Mouse (Mus musculus) limb, embryonic 10.5 days (tissue): ENCODE results near the gene Ramp1. TPM values are rescaled to one million over a fixed set of nuclear protein-coding genes. Genes with fewer than 3 reads are reported as not detected.

Experiments
- DNase-seq: peaks from one replicate; pipeline ENCODE4 v3.0.0-alpha.2; 2017; ENCODE audit warnings: low spot score
- H3K27ac ChIP-seq: fragments of 300-500 bp; sonication (generic); 2 replicates; pipeline ENCODE4 v1.5.1; 2016; ENCODE audit warnings: mild to moderate bottlenecking
- H3K27me3 ChIP-seq: fragments of 300-500 bp; sonication (generic); 2 replicates; pipeline ENCODE4 v1.6.1; 2016; ENCODE audit warnings: low read depth, mild to moderate bottlenecking; ENCODE audit not compliant: poor library complexity, severe bottlenecking
- H3K36me3 ChIP-seq: fragments of 300-500 bp; sonication (generic); 2 replicates; pipeline ENCODE4 v1.6.1; 2016; ENCODE audit warnings: mild to moderate bottlenecking, moderate library complexity
- H3K4me1 ChIP-seq: fragments of 300-500 bp; sonication (generic); 2 replicates; pipeline ENCODE4 v1.6.1; 2016
- H3K4me3 ChIP-seq: fragments of 300-500 bp; sonication (generic); 2 replicates; pipeline ENCODE4 v1.5.1; 2016; ENCODE audit warnings: mild to moderate bottlenecking, moderate library complexity
- H3K9me3 ChIP-seq: fragments of 300-500 bp; sonication (generic); replicated peaks from 2 replicates; pipeline ENCODE4 v1.6.1; 2016; ENCODE audit warnings: mild to moderate bottlenecking
- WGBS: fragments of 180-500 bp; shearing (Covaris S2); methylation state at CpG from one replicate; pipeline ENCODE4 v1.1.7; 2016; 5-methylcytosine and 5-hydroxymethylcytosine counted together
- polyA plus RNA-seq: library from polyadenylated mRNA; unstranded; fragments of >200 nt; fragmentation: Nextera tagmentation; extraction: Ambion mirVana; gene quantifications from 2 replicates; pipeline ENCODE4 v1.2.1, GENCODE M21; 2016

Ramp1 gene
- polyA plus RNA-seq, 1 experiment from 2014 or later, result 0.23 TPM

GRCm38 (mm10) chr1:91250415-91251147 is 71.0 kb downstream of the Ramp1 start:
- Histone ChIP-seq H3K4me1 (peaks cover 23% of the 10 kb centered on the region), H3K4me3 (peak overlapping the region; percentile 89), H3K27me3 (no peaks in the 10 kb centered on the region), H3K36me3 (peaks cover 9% of the 10 kb centered on the region), H3K9me3 (no peaks in the 10 kb centered on the region), H3K27ac (peak overlapping the region; percentile 92)
- peak; percentile 46 for DNase-seq
- WGBS, result 1% methylated on average over 69 of the region's 70 CpGs

GRCm38 (mm10) chr1:91251148-91251650 is 71.6 kb downstream of the Ramp1 start:
- DNase-seq, result no peak
- 60% methylated on average over 5 of the region's 5 CpGs for WGBS
- Histone ChIP-seq H3K4me3 (peak overlapping the region; percentile 89), H3K27me3 (no peaks in the 10 kb centered on the region), H3K27ac (peak overlapping the region; percentile 92; the same call in 1 of the 2 replicates), H3K4me1 (peaks cover 23% of the 10 kb centered on the region), H3K36me3 (peaks cover 11% of the 10 kb centered on the region), H3K9me3 (no peaks in the 10 kb centered on the region)

GRCm38 (mm10) chr1:91251927-91252326 is 72.3 kb downstream of the Ramp1 start:
- DNase-seq, result no peak
- Histone ChIP-seq H3K9me3 (no peaks in the 10 kb centered on the region), H3K4me1 (peaks cover 23% of the 10 kb centered on the region), H3K4me3 (peak overlapping the region; percentile 89), H3K27me3 (no peaks in the 10 kb centered on the region), H3K27ac (no peak overlapping the region), H3K36me3 (peaks cover 17% of the 10 kb centered on the region)
- WGBS, result 67% methylated on average over 8 of the region's 8 CpGs

- no peak overlapping the region for H3K4me3 ChIP-seq
- no peak for DNase-seq
These were observed 78.3 kb downstream of the Ramp1 start for GRCm38 (mm10) chr1:91257918-91258317.

GRCm38 (mm10) chr1:91259794-91260193 is 80.2 kb downstream of the Ramp1 start:
- no peak for DNase-seq
- WGBS, result 89% methylated on average over 5 of the region's 5 CpGs
- Histone ChIP-seq H3K9me3 (no peaks in the 10 kb centered on the region), H3K27me3 (no peaks in the 10 kb centered on the region), H3K36me3 (peaks cover 19% of the 10 kb centered on the region; the same call in 1 of the 2 replicates), H3K4me3 (no peak overlapping the region), H3K4me1 (no peaks in the 10 kb centered on the region), H3K27ac (no peak overlapping the region)

More at GRCm38 (mm10) chr1:91257918-91258317, 78.3 kb downstream of the Ramp1 start:
- Histone ChIP-seq H3K4me1 (no peaks in the 10 kb centered on the region), H3K36me3 (peaks cover 24% of the 10 kb centered on the region), H3K27ac (no peak overlapping the region), H3K27me3 (no peaks in the 10 kb centered on the region), H3K9me3 (no peaks in the 10 kb centered on the region)

GRCm38 (mm10) chr1:91262508-91262907 is 82.9 kb downstream of the Ramp1 start:
- Histone ChIP-seq H3K9me3 (no peaks in the 10 kb centered on the region), H3K4me1 (no peaks in the 10 kb centered on the region), H3K4me3 (no peak overlapping the region), H3K27ac (no peak overlapping the region), H3K36me3 (peaks cover 31% of the 10 kb centered on the region), H3K27me3 (no peaks in the 10 kb centered on the region)
- no peak for DNase-seq
- WGBS, result 93% methylated on average over 7 of the region's 7 CpGs

- no peak overlapping the region for H3K27ac ChIP-seq
- H3K27me3 ChIP-seq, result no peaks in the 10 kb centered on the region
- DNase-seq, result peak; percentile 22
- H3K4me1 ChIP-seq, result no peaks in the 10 kb centered on the region
- no peaks in the 10 kb centered on the region for H3K9me3 ChIP-seq
- peaks cover 45% of the 10 kb centered on the region for H3K36me3 ChIP-seq
- no peak overlapping the region for H3K4me3 ChIP-seq
- WGBS, result 84% methylated on average over 2 of the region's 2 CpGs
These were observed 92.6 kb downstream of the Ramp1 start for GRCm38 (mm10) chr1:91272260-91272659.

Other genes starting within 250 kb of the Ramp1 start
- not detected in 2 replicates for gene Prlh, start 226.7 kb upstream of the Ramp1 start, polyA plus RNA-seq
- gene Rab17, start 210.2 kb upstream of the Ramp1 start, polyA plus RNA-seq, result 0.34 and 0.69 TPM in 2 replicates
- gene Lrrfip1, start 181.1 kb upstream of the Ramp1 start, polyA plus RNA-seq, result 21.2 and 21.7 TPM in 2 replicates
- 0.53 and 0.68 TPM in 2 replicates for gene Rbm44, start 34.7 kb upstream of the Ramp1 start, polyA plus RNA-seq
- gene Ube2f, start 70.5 kb downstream of the Ramp1 start, polyA plus RNA-seq, result 84.5 and 96.4 TPM in 2 replicates
- 13.4 and 14.1 TPM in 2 replicates for gene Scly, start 118.5 kb downstream of the Ramp1 start, polyA plus RNA-seq
- gene Espnl, start 142.3 kb downstream of the Ramp1 start, polyA plus RNA-seq, result not detected in 2 replicates
- 0.09 TPM in 1 of 2 replicates, not detected in the other for gene Klhl30, start 171.2 kb downstream of the Ramp1 start, polyA plus RNA-seq
- gene Erfe, start 186.6 kb downstream of the Ramp1 start, polyA plus RNA-seq, result 1.4 and 1.8 TPM in 2 replicates
- 185 and 190 TPM in 2 replicates for gene Ilkap, start 219.0 kb downstream of the Ramp1 start, polyA plus RNA-seq
- gene Hes6, start 234.2 kb downstream of the Ramp1 start, polyA plus RNA-seq, result 86.2 and 111 TPM in 2 replicates